Mouse (Mus musculus): Measurements from ENCODE around the gene Mcpt9. TPM values are rescaled to one million over a fixed set of nuclear protein-coding genes. Genes with fewer than 3 reads are reported as not detected.
"Not testable (repeated sequence)": the region's sequence is repeated elsewhere in the genome, so short reads cannot be mapped to it uniquely, and the experiment has no call there.

Gene Mcpt9
- not detected in 2 replicates for total RNA-seq (2014; rRNA removed)
- polyA plus RNA-seq (2012; rRNA removed) = not detected in 2 replicates

GRCm38 (mm10) chr14:56030395-56030794 lies at the start of gene Mcpt9:
Gene Mcpt9, minus strand, starts transcription at chr14:56030495.
- H3K27ac ChIP-seq (replicated peaks; ENCODE audit: insufficient read depth, low read depth, low read length); H3K4me1 ChIP-seq (ENCODE audit: control insufficient read depth, insufficient read depth, low read length); H3K36me3 ChIP-seq (ENCODE audit: control insufficient read depth, insufficient read depth, low read length); H3K27me3 ChIP-seq (ENCODE audit: control insufficient read depth, insufficient read depth, low read length); DNase-seq (ENCODE audit: extremely low read depth, low read depth, low spot score); H3K9ac ChIP-seq (ENCODE audit: low read depth, low read length); H3K4me3 ChIP-seq (ENCODE audit: insufficient read depth, low read depth, low read length); H3K79me2 ChIP-seq (ENCODE audit: control insufficient read depth, insufficient read depth, low read length): not testable (repeated sequence)
- WGBS = 65% methylated on average over 3 of the region's 3 CpGs

DNA sequence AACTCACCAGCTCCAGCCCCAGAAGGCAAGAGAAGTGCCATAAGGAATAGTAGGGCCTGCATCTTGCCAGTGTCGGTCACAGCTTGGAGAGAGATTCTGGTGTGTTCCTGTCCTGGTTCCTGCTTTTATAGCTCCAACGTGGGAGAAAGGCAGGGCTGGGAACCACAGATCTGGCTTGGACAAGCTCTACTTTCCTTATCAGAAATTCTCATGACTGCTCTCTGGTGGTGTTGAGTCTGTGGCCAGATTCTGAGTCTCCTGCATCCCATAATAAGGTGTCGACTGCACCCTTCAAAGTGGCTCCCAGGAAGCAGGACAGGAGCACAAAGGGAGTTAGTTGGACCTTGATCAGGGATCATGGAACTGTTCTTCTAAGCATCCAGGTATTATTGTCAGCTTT lies 31.9 kb upstream of the Mcpt9 start, which contains the start of gene Mcpt4:
Mcpt4 (minus strand) TSS at position 101 of the 400 bp plus-strand sequence.
- not testable (repeated sequence) for DNase-seq (ENCODE audit: extremely low read depth, low read depth, low spot score); H3K4me3 ChIP-seq (ENCODE audit: insufficient read depth, low read depth, low read length); H3K36me3 ChIP-seq (ENCODE audit: control insufficient read depth, insufficient read depth, low read length); H3K27ac ChIP-seq (replicated peaks; ENCODE audit: insufficient read depth, low read depth, low read length); H3K4me1 ChIP-seq (ENCODE audit: control insufficient read depth, insufficient read depth, low read length); H3K79me2 ChIP-seq (ENCODE audit: control insufficient read depth, insufficient read depth, low read length); H3K27me3 ChIP-seq (ENCODE audit: control insufficient read depth, insufficient read depth, low read length); H3K9ac ChIP-seq (ENCODE audit: low read depth, low read length)
- 72% methylated on average over 3 of the region's 3 CpGs for WGBS

- WGBS = 65% methylated on average over 4 of the region's 4 CpGs
These were observed 27.4 kb upstream of the Mcpt9 start for GRCm38 (mm10) chr14:56057722-56058121.

DNA sequence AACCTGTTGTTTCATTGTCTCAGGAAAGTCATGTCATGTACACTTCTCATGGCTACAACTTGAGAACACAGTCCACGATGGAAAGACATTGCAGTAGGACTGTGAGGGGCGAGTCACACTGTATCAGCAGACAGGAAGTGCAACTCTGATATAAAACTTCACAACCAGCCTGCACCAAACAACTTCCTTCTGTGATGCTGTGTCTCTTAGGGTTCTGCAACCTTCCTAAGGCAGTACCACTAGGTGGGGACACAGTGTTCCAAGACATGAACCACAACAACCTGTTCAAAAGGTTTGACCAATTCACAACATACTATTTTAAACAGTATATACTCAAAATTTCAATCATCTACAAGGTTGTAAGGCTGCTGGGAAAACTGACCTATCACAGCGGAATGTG lies 25.1 kb upstream of the Mcpt9 start:
- no peak for DNase-seq (ENCODE audit: extremely low read depth, low read depth, low spot score)
- no peak overlapping the region for H3K4me3 ChIP-seq (ENCODE audit: insufficient read depth, low read depth, low read length)
- H3K36me3 ChIP-seq (ENCODE audit: control insufficient read depth, insufficient read depth, low read length) = no peaks in the 10 kb centered on the region
- H3K27ac ChIP-seq (replicated peaks; ENCODE audit: insufficient read depth, low read depth, low read length) = no peak overlapping the region
- H3K79me2 ChIP-seq (ENCODE audit: control insufficient read depth, insufficient read depth, low read length) = no peaks in the 10 kb centered on the region
- no peaks in the 10 kb centered on the region; the same call in 1 of the 2 replicates for H3K27me3 ChIP-seq (ENCODE audit: control insufficient read depth, insufficient read depth, low read length)
- TF ChIP-seq CTCF (IDR thresholded peaks at IDR 0.05; ENCODE audit: low read depth, low read length) = no peak
- TF ChIP-seq POLR2A (IDR thresholded peaks at IDR 0.05; ENCODE audit: extremely low read depth, insufficient read depth, low read length) = no peak
- H3K9ac ChIP-seq (ENCODE audit: low read depth, low read length) = no peak overlapping the region
- H3K4me1 ChIP-seq (ENCODE audit: control insufficient read depth, insufficient read depth, low read length) = no peaks in the 10 kb centered on the region
- 58% methylated on average over 3 of the region's 3 CpGs for WGBS

More at GRCm38 (mm10) chr14:56057722-56058121, 27.4 kb upstream of the Mcpt9 start:
- H3K27ac ChIP-seq (replicated peaks; ENCODE audit: insufficient read depth, low read depth, low read length) = no peak overlapping the region
- H3K9ac ChIP-seq (ENCODE audit: low read depth, low read length) = no peak overlapping the region
- no peaks in the 10 kb centered on the region for H3K36me3 ChIP-seq (ENCODE audit: control insufficient read depth, insufficient read depth, low read length)
- TF ChIP-seq CTCF (IDR thresholded peaks at IDR 0.05; ENCODE audit: low read depth, low read length) (no peak), POLR2A (IDR thresholded peaks at IDR 0.05; ENCODE audit: extremely low read depth, insufficient read depth, low read length) (no peak)
- H3K4me1 ChIP-seq (ENCODE audit: control insufficient read depth, insufficient read depth, low read length) = no peaks in the 10 kb centered on the region
- H3K27me3 ChIP-seq (ENCODE audit: control insufficient read depth, insufficient read depth, low read length) = no peaks in the 10 kb centered on the region
- no peaks in the 10 kb centered on the region for H3K79me2 ChIP-seq (ENCODE audit: control insufficient read depth, insufficient read depth, low read length)
- no peak for DNase-seq (ENCODE audit: extremely low read depth, low read depth, low spot score)
- no peak overlapping the region for H3K4me3 ChIP-seq (ENCODE audit: insufficient read depth, low read depth, low read length)

GRCm38 (mm10) chr14:56041792-56042191 lies 11.5 kb upstream of the Mcpt9 start, which contains the start of gene Mcpt2:
Gene Mcpt2, plus strand, starts transcription at chr14:56042041.
- H3K36me3 ChIP-seq (ENCODE audit: control insufficient read depth, insufficient read depth, low read length); H3K4me3 ChIP-seq (ENCODE audit: insufficient read depth, low read depth, low read length); H3K79me2 ChIP-seq (ENCODE audit: control insufficient read depth, insufficient read depth, low read length); DNase-seq (ENCODE audit: extremely low read depth, low read depth, low spot score); H3K27ac ChIP-seq (replicated peaks; ENCODE audit: insufficient read depth, low read depth, low read length); H3K9ac ChIP-seq (ENCODE audit: low read depth, low read length); H3K27me3 ChIP-seq (ENCODE audit: control insufficient read depth, insufficient read depth, low read length); H3K4me1 ChIP-seq (ENCODE audit: control insufficient read depth, insufficient read depth, low read length): not testable (repeated sequence)
- WGBS = 81% methylated on average over 1 of the region's 1 CpGs

- no peaks in the 10 kb centered on the region for H3K79me2 ChIP-seq (ENCODE audit: control insufficient read depth, insufficient read depth, low read length)
- TF ChIP-seq POLR2A (IDR thresholded peaks at IDR 0.05; ENCODE audit: extremely low read depth, insufficient read depth, low read length) (no peak), CTCF (IDR thresholded peaks at IDR 0.05; ENCODE audit: low read depth, low read length) (no peak)
- whole genome bisulfite sequencing = 82% methylated on average over 2 of the region's 2 CpGs
- H3K27ac ChIP-seq (replicated peaks; ENCODE audit: insufficient read depth, low read depth, low read length) = no peak overlapping the region
- H3K4me1 ChIP-seq (ENCODE audit: control insufficient read depth, insufficient read depth, low read length) = no peaks in the 10 kb centered on the region
- no peak overlapping the region for H3K4me3 ChIP-seq (ENCODE audit: insufficient read depth, low read depth, low read length)
- no peaks in the 10 kb centered on the region for H3K27me3 ChIP-seq (ENCODE audit: control insufficient read depth, insufficient read depth, low read length)
- no peaks in the 10 kb centered on the region for H3K36me3 ChIP-seq (ENCODE audit: control insufficient read depth, insufficient read depth, low read length)
- DNase-seq (ENCODE audit: extremely low read depth, low read depth, low spot score) = no peak
- no peak overlapping the region for H3K9ac ChIP-seq (ENCODE audit: low read depth, low read length)
These were observed 4.1 kb upstream of the Mcpt9 start for GRCm38 (mm10) chr14:56034433-56034832.

- WGBS = 72% methylated on average over 4 of the region's 4 CpGs
- not testable (repeated sequence) for H3K4me1 ChIP-seq (ENCODE audit: control insufficient read depth, insufficient read depth, low read length); DNase-seq (ENCODE audit: extremely low read depth, low read depth, low spot score); H3K9ac ChIP-seq (ENCODE audit: low read depth, low read length); H3K4me3 ChIP-seq (ENCODE audit: insufficient read depth, low read depth, low read length); H3K36me3 ChIP-seq (ENCODE audit: control insufficient read depth, insufficient read depth, low read length); H3K27me3 ChIP-seq (ENCODE audit: control insufficient read depth, insufficient read depth, low read length); H3K27ac ChIP-seq (replicated peaks; ENCODE audit: insufficient read depth, low read depth, low read length); H3K79me2 ChIP-seq (ENCODE audit: control insufficient read depth, insufficient read depth, low read length)
These were observed 9.0 kb downstream of the Mcpt9 start for GRCm38 (mm10) chr14:56021305-56021704.

Data from liver, adult 2 months (tissue).